Mouse (Mus musculus): ENCODE measurements at regions not wholly inside any gene's neighbourhood (a gene's known extent, or its start where the extent isn't known, plus 50 kb on each side); places are given as distances from the start of the nearest gene placed in this dataset.

DNA sequence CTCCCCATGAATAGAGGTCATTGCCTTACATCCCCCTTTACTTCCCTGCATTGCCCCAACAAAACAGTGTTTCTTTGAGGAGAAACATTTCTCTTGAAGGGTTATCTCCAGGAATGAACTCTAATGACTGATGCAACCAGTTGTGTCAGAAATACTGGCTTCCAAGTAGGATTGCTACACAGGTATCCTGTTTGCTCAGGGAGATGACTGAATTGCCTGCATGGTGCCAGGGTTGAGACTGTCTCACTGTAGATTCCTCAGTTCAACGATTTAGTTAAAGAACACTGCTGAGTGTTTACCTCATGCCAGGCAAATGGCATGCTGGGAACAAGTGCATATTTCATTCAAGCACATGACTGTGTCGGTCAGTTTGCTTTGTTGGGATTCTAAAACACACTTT, 123.8 kb upstream of the Esrrg start:
- 72% methylated on average over 2 of the region's 2 CpGs for WGBS
- H3K9ac ChIP-seq (ENCODE audit: low read depth, low read length): no peak overlapping the region
- no peaks in the 10 kb centered on the region for H3K36me3 ChIP-seq (ENCODE audit: control insufficient read depth, insufficient read depth, low read length)
- TF ChIP-seq EP300 (IDR thresholded peaks at IDR 0.05; ENCODE audit: insufficient read depth, low read depth, low read length) (no peak), POLR2A (IDR thresholded peaks at IDR 0.05; ENCODE audit: insufficient read depth, low read depth, low read length) (no peak), CTCF (IDR thresholded peaks at IDR 0.05) (no peak)
- no peaks in the 10 kb centered on the region for H3K4me1 ChIP-seq (ENCODE audit: control insufficient read depth, insufficient read depth, low read length)
- no peak overlapping the region for H3K4me3 ChIP-seq
- no peaks in the 10 kb centered on the region for H3K79me2 ChIP-seq (replicated peaks; ENCODE audit: control insufficient read depth, insufficient read depth, low read length)
- no peak for DNase-seq
- no peaks in the 10 kb centered on the region for H3K27me3 ChIP-seq (ENCODE audit: control insufficient read depth, insufficient read depth, low read length)
- H3K27ac ChIP-seq: no peak overlapping the region
- intact Hi-C loops (cut with DNase I): no loop called here

DNA sequence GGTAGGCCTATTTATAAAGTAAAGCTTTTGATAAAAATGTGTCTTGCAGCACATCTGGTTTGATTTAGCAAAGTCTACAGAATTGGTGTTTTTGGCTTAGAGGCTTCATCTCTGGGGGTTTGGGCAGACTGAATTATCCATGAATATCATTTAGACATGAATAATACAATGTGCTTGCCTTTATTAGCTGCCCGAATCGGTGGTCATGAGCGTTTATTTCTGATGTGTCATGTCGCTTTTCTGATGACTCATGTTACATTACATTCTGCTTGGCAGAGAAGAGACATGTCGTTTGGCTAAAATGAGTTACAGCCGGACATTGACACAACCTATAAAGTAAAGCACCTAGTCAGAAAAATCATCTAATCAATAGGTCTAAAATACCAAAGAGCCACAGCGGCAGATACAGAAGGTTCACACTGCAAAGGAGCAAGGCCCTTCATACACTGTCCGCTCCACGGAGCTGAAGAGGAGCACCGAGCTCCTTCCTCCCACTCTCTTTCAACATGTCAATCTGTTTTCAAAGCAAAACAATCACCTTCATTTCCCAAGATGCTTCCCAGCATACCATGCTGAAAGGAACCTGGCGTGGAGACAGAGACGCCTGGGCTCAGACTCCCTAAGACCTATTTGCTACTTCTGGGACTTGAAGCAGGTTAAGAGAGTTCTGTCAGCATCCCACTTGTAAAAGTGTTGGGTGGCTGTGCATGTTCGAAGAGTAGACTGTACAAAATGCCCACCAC, 120.5 kb upstream of the Esrrg start:
- TF ChIP-seq CTCF (IDR thresholded peaks at IDR 0.05) (no peak), POLR2A (IDR thresholded peaks at IDR 0.05; ENCODE audit: insufficient read depth, low read depth, low read length) (no peak), EP300 (IDR thresholded peaks at IDR 0.05; ENCODE audit: insufficient read depth, low read depth, low read length) (no peak)
- Histone ChIP-seq H3K4me3 (no peak overlapping the region), H3K27me3 (ENCODE audit: control insufficient read depth, insufficient read depth, low read length) (no peaks in the 10 kb centered on the region), H3K9ac (ENCODE audit: low read depth, low read length) (no peak overlapping the region), H3K4me1 (ENCODE audit: control insufficient read depth, insufficient read depth, low read length) (no peaks in the 10 kb centered on the region), H3K79me2 (replicated peaks; ENCODE audit: control insufficient read depth, insufficient read depth, low read length) (no peaks in the 10 kb centered on the region), H3K27ac (no peak overlapping the region), H3K36me3 (ENCODE audit: control insufficient read depth, insufficient read depth, low read length) (no peaks in the 10 kb centered on the region)
- DNase-seq: no peak
- intact Hi-C loops (cut with DNase I): no loop called here
- 69% methylated on average over 13 of the region's 13 CpGs for WGBS

DNA sequence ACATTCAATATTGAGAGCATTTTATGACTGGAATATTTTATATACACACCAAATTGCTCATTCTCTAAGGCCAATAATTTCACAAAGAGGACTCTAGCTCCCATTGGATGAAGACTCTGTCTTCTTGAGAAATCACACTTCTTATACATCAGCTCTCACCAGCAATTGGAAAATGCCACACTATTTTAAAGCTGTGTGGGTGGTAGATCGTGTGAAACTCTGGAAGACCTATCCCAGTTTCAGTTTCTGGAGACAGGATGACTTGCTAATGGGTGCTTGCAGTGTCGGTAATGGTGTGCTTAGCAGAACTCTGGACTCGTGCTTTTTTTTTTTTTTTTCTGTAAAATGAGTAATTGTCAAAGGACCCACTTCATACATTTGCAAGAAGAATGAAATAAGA, 119.1 kb upstream of the Esrrg start:
- H3K4me3 ChIP-seq: no peak overlapping the region
- DNase-seq: no peak
- TF ChIP-seq EP300 (IDR thresholded peaks at IDR 0.05; ENCODE audit: insufficient read depth, low read depth, low read length) (no peak), CTCF (IDR thresholded peaks at IDR 0.05) (no peak), POLR2A (IDR thresholded peaks at IDR 0.05; ENCODE audit: insufficient read depth, low read depth, low read length) (no peak)
- WGBS: 71% methylated on average over 3 of the region's 3 CpGs
- H3K79me2 ChIP-seq (replicated peaks; ENCODE audit: control insufficient read depth, insufficient read depth, low read length): no peaks in the 10 kb centered on the region
- H3K36me3 ChIP-seq (ENCODE audit: control insufficient read depth, insufficient read depth, low read length): no peaks in the 10 kb centered on the region
- no peaks in the 10 kb centered on the region for H3K27me3 ChIP-seq (ENCODE audit: control insufficient read depth, insufficient read depth, low read length)
- no peak overlapping the region for H3K27ac ChIP-seq
- H3K9ac ChIP-seq (ENCODE audit: low read depth, low read length): no peak overlapping the region
- H3K4me1 ChIP-seq (ENCODE audit: control insufficient read depth, insufficient read depth, low read length): no peaks in the 10 kb centered on the region
- intact Hi-C loops (cut with DNase I): no loop called here

DNA sequence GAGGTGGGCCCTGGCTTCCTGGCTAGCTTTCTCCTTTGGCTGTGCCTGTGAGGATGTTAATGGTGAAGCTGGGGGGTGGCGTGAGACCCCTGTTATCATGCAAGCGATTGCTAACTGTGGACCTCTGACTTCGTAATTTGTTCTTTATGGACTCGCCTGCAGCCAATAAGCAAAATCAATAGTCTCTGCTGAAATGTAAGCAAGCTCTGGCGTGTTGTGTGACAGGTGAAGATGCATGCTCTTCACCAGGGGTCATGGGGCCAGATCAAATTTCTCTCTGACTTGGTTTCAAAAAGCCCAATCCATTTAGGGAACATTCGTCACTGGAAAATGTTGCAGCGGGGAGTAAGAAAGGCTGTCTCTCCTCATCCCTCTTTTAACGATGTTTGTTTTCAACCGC, 103.2 kb upstream of the Esrrg start:
- H3K36me3 ChIP-seq (ENCODE audit: control insufficient read depth, insufficient read depth, low read length): no peaks in the 10 kb centered on the region
- no peaks in the 10 kb centered on the region for H3K4me1 ChIP-seq (ENCODE audit: control insufficient read depth, insufficient read depth, low read length)
- H3K4me3 ChIP-seq: no peak overlapping the region
- H3K27me3 ChIP-seq (ENCODE audit: control insufficient read depth, insufficient read depth, low read length): no peaks in the 10 kb centered on the region
- no peak overlapping the region for H3K27ac ChIP-seq
- 81% methylated on average over 9 of the region's 9 CpGs for WGBS
- H3K9ac ChIP-seq (ENCODE audit: low read depth, low read length): no peak overlapping the region
- no peak for TF ChIP-seq EP300 (IDR thresholded peaks at IDR 0.05; ENCODE audit: insufficient read depth, low read depth, low read length)
- no peaks in the 10 kb centered on the region for H3K79me2 ChIP-seq (replicated peaks; ENCODE audit: control insufficient read depth, insufficient read depth, low read length)
- intact Hi-C loops (cut with DNase I): no loop called here
- DNase-seq: no peak

DNA sequence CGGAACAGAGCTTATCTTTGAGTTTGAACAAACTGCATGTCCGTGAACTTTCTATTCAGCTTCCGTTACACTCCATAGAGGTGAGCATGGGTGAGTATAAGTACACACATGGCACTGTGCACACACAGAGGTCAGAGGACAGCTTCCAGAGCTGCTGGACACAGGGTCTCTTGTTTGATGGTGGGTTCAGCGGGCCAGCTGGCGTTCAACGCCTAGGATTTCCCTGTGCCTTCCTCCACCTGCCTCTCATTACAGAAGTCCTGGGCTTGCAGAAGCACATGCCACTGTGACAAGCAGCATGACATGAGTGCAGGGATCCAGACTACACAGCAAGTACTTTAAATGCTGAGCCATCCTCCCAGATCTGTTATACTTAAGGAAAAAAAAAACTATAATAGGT, 101.4 kb upstream of the Esrrg start:
- H3K4me1 ChIP-seq (ENCODE audit: control insufficient read depth, insufficient read depth, low read length): no peaks in the 10 kb centered on the region
- H3K36me3 ChIP-seq (ENCODE audit: control insufficient read depth, insufficient read depth, low read length): no peaks in the 10 kb centered on the region
- no peaks in the 10 kb centered on the region for H3K79me2 ChIP-seq (replicated peaks; ENCODE audit: control insufficient read depth, insufficient read depth, low read length)
- H3K27me3 ChIP-seq (ENCODE audit: control insufficient read depth, insufficient read depth, low read length): no peaks in the 10 kb centered on the region
- intact Hi-C loops (cut with DNase I): no loop called here
- no peak overlapping the region for H3K9ac ChIP-seq (ENCODE audit: low read depth, low read length)
- H3K27ac ChIP-seq: no peak overlapping the region
- no peak for TF ChIP-seq POLR2A (IDR thresholded peaks at IDR 0.05; ENCODE audit: insufficient read depth, low read depth, low read length)
- no peak for TF ChIP-seq EP300 (IDR thresholded peaks at IDR 0.05; ENCODE audit: insufficient read depth, low read depth, low read length)
- no peak for TF ChIP-seq CTCF (IDR thresholded peaks at IDR 0.05)
- H3K4me3 ChIP-seq: no peak overlapping the region
- no peak for DNase-seq
- 84% methylated on average over 6 of the region's 6 CpGs for WGBS

DNA sequence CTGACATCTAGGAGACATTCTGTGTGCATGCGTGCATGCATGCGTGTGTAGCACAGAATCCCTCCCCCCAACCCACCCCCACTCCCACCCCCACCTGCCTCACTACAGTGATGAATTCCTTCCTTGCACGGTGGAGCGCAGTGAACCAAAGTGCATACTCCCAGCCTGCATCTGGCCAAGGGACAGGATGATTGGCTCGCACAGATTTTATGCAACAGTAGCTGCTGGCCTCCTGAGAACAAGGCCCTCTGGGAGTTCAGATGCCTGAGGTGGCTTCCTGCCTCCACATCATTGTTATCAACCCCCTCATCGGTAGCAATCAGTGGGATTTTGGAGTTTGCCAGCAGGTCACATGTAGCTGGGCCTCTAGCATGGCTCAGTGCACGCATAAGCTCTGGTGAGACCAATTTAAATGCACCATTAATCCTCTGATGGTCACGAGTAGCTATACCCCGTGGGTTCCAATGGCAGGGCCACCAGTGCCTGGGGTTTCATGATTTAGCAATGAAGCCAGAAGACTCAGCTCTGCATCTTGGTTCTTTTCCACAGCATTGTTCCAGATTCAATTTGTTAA, 77.2 kb upstream of the Esrrg start:
- Histone ChIP-seq H3K4me1 (ENCODE audit: control insufficient read depth, insufficient read depth, low read length) (no peaks in the 10 kb centered on the region), H3K27ac (no peak overlapping the region), H3K4me3 (no peak overlapping the region), H3K9ac (ENCODE audit: low read depth, low read length) (no peak overlapping the region), H3K36me3 (ENCODE audit: control insufficient read depth, insufficient read depth, low read length) (no peaks in the 10 kb centered on the region), H3K79me2 (replicated peaks; ENCODE audit: control insufficient read depth, insufficient read depth, low read length) (no peaks in the 10 kb centered on the region), H3K27me3 (ENCODE audit: control insufficient read depth, insufficient read depth, low read length) (no peaks in the 10 kb centered on the region)
- TF ChIP-seq EP300 (IDR thresholded peaks at IDR 0.05; ENCODE audit: insufficient read depth, low read depth, low read length): no peak
- TF ChIP-seq CTCF (IDR thresholded peaks at IDR 0.05): no peak
- TF ChIP-seq POLR2A (IDR thresholded peaks at IDR 0.05; ENCODE audit: insufficient read depth, low read depth, low read length): no peak
- no peak for DNase-seq
- intact Hi-C loops (cut with DNase I): no loop called here
- WGBS: 82% methylated on average over 9 of the region's 9 CpGs

Data from heart, adult 2 months (tissue).